Mouse (Mus musculus): ENCODE measurements around the gene Gse1.

DNA sequence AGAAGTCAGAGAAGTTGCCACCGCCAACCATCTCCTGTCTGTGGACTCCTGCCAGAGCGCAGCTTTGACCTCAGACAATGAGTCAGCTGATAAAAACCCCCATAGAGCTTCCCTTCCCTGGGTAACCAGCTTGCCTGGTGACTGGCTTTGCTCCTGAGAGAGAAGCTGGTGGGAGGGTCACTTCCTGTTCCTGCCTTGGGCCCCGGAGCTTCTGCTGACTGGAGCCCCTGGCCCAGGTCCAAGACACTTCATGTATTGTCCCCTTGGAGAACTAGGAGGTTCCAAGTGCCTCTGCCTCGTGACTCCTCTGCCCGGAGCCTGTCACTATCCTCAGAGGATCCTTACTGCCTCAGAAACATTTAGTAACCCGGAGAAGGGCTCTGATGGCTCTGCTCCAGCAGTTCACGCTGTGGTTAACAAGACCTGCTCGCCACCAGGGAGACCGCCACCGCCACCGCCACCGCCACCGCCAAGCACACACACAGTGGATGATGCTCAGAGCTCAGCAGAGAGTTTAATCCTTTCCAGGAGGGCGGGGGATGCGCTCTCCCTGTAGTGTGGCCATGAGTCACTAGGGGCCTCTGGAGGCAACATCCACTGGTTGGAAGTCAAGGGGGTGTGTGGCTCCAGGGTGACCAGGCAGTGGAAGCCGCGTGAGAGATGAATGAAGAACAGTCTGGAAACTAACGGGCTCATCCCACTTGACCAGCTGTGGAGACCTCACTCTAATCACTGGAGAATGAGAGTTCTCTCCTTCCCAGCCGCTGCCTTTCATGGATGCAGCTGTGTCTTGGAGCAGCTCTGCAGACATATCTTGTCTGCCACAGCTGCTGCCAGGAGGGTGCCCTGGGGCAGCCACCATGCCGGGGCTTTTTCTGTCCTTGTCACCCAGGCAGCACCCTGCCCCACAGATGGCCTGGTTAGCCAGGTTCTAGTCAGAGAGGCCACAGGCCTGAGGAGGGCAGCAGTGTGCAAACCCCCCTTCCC is 335.9 kb downstream of the Gse1 start:
- TF ChIP-seq ZC3H11A (IDR thresholded peaks at IDR 0.05; ENCODE audit: borderline replicate concordance, low read depth, low read length) (no peak), ZNF384 (IDR thresholded peaks at IDR 0.05; ENCODE audit: low read depth, low read length) (no peak), CHD2 (IDR thresholded peaks at IDR 0.05; ENCODE audit: low read depth, low read length) (no peak), MAFK (IDR thresholded peaks at IDR 0.05; ENCODE audit: insufficient read depth, low read depth, low read length) (no peak)
